Mouse (Mus musculus): ENCODE data around the gene Serpina3n. TPM values are rescaled to one million over a fixed set of nuclear protein-coding genes. Genes with fewer than 3 reads are reported as not detected.
A peak's percentile ranks its signal among the peaks of the same experiment; 100 is the strongest.
"Not testable (repeated sequence)": the region's sequence is repeated elsewhere in the genome, so short reads cannot be mapped to it uniquely, and the experiment has no call there.

Serpina3n gene
- total RNA-seq, 2 experiments from 2014 or later, result 13.5 to 13.6 TPM

DNA sequence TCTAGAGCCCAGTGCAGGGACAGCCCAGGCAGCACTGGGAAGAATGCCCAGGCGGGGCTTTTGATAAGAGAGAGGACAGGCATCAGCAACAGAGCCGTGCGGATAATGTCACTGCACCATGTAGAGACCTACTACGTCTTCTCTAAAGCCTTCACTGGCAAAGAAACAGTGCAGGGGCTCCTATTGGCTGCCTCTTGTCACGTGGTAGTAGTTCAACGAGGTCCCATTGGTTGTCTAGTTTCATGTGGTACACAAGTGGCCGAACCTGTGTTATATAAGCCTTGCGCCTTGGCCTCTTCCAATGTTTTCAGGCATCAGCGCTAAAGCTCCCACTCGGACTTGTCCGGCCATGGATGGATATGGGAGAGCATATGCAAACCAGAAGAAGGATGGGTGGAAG, 37.2 kb downstream of the Serpina3n start:
- Histone ChIP-seq H3K27ac (no peak overlapping the region), H3K4me3 (no peak overlapping the region)
- intact Hi-C loops (cut with DNase I), result loop anchor here (5.0 to 10.0 kb wide), 4 partner anchors 104 to 581 kb away; no protein-coding TSS in a partner anchor
- TF ChIP-seq CTCF (IDR thresholded peaks at IDR 0.05), result no peak
- DNase-seq (ENCODE audit: extremely low spot score in 1 of 2, low spot score in 2 of 2), result no peak

DNA sequence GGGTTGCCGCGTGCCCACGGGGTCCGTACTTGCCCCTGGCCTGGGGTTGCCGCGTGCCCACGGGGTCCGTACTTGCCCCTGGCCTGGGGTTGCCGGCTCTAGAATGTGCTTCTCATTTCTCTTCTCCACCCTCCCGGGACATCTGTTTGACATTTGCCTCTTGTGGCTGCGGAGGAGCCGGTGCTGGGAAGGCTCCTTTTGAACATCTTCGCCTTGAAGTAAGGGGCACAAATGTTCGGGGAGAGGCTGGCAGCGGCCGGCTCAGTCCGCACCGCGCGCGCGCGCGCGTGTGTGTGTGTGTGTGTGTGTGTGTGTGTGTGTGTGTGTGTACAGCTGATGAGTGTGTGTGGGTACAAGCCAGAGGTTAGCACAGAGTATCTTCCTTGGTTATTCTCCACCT, 40.5 kb downstream of the Serpina3n start:
- H3K4me3 ChIP-seq; H3K27ac ChIP-seq; DNase-seq (ENCODE audit: extremely low spot score in 1 of 2, low spot score in 2 of 2): not testable (repeated sequence)
- intact Hi-C loops (cut with DNase I), result loop anchor here (10.0 kb wide), 1 partner anchor 578 kb away; no protein-coding TSS in a partner anchor

DNA sequence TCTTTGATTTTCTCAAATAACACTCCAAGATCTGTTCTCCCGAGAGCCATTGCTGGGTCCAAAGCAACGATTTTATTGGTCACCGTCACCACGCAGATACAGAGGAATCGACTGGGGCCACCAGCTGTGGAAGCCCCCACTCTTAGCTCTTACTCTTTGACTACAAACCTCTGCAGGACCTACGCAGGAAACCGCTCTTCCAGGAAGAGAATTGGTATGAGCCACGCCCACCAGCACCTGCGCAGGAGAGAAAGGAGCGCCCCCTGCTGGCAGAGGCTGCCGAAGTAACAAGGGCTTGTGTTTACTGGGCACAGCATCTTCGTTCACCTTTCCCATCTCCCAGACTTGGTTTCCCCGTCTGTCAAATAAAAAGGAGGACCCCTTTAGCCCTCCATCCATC, 41.6 kb downstream of the Serpina3n start:
- H3K27ac ChIP-seq, result no peak overlapping the region
- H3K4me3 ChIP-seq, result no peak overlapping the region
- intact Hi-C loops (cut with DNase I), result loop anchor here (10.0 kb wide), 1 partner anchor 577 kb away; no protein-coding TSS in a partner anchor
- TF ChIP-seq CTCF (IDR thresholded peaks at IDR 0.05), result peak; percentile 65
- peak; percentile 17 to 46 for DNase-seq (ENCODE audit: extremely low spot score in 1 of 2, low spot score in 2 of 2)

DNA sequence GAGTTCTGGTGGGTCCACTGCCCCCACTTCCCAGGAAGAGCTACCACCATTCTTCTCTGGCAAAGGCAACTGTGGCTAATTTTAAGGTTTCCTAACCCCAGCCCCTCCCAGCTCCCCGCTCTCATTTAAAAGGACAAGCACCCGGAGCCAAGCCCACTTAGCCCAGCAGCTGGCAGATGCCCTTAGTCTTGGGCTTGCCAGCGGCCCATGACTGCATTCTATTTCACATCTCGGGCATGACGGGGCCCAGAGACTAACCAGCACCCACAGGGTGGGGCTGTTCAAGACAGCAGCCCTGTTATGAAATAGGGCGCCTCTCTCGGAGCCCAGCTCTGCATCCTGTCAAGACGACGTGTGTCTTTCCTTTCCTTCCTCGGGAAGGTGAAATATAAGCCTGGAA, 43.7 kb downstream of the Serpina3n start:
- Histone ChIP-seq H3K4me3 (no peak overlapping the region), H3K27ac (no peak overlapping the region)
- TF ChIP-seq CTCF (IDR thresholded peaks at IDR 0.05), result no peak
- no peak for DNase-seq (ENCODE audit: extremely low spot score in 1 of 2, low spot score in 2 of 2)
- intact Hi-C loops (cut with DNase I), result no loop called here

DNA sequence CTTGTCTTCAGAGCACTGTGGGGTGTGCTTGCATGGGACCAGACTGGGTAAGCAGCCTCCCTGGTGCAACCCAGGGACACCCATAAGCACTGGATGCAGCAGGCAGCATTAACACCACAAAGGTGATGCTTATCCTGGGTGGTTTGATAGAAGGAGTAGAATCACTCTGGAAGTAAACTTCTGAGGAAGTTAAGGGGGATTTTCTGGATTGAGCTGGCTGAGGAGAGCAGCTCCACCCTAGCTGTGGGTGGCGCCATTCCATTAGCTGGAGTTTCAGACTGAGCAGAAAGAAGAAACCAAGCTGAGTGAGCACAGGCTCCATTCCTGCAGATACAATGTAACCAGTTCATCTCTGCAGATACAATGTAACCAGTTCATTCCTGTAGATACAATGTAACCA, 46.5 kb downstream of the Serpina3n start:
- intact Hi-C loops (cut with DNase I), result no loop called here

DNA sequence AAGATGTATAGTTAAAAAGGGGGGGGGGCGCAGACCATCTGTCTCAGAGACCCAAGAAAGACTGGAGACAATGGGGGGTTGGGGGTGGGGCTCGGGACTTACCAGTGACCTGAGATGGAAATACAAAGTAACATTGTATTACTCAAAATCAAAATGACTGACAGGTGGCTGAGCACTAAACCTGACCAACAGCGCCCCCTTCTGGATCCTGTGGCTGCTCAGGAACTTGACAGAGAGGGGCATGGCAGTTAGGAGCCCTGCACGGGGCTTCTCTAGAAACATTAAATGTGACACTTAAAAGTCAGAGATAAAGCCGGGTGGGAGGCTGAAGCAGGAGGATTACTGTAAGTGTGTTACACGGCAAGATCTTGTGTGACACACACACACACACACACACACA, 52.8 kb downstream of the Serpina3n start:
- Histone ChIP-seq H3K4me3 (no peak overlapping the region), H3K27ac (no peak overlapping the region)
- TF ChIP-seq CTCF (IDR thresholded peaks at IDR 0.05), result peak; percentile 2; the same call in 1 of the 2 replicates
- intact Hi-C loops (cut with DNase I), result no loop called here
- no peak for DNase-seq (ENCODE audit: extremely low spot score in 1 of 2, low spot score in 2 of 2)

More for the DNA sequence above, 46.5 kb downstream of the Serpina3n start:
- no peak overlapping the region for H3K4me3 ChIP-seq
- DNase-seq (ENCODE audit: extremely low spot score in 1 of 2, low spot score in 2 of 2), result no peak
- TF ChIP-seq CTCF (IDR thresholded peaks at IDR 0.05), result no peak; the same call in 1 of the 2 replicates
- no peak overlapping the region for H3K27ac ChIP-seq

DNA sequence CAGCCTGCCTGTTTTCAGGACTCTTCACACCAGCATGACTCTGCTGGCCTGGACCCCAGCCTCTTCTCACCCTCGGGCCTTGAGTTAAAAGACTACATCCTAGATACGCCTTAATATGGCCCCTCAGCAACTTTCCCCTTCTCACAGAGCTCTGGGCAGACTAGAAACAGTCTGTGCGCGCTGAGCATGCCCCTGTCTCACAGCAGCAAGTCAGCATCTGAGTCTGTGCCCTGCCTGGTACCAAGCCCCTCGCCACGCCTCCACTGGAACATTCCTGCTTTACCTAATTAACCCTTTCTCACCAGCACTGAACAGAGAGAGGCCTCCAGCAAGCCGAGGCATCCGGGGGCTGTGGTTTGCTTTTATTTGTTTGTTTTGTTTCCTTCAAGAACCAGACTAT, 54.8 kb downstream of the Serpina3n start:
- H3K4me3 ChIP-seq, result no peak overlapping the region
- DNase-seq (ENCODE audit: extremely low spot score in 1 of 2, low spot score in 2 of 2), result no peak
- intact Hi-C loops (cut with DNase I), result no loop called here

More for the DNA sequence above, 54.8 kb downstream of the Serpina3n start:
- no peak for TF ChIP-seq CTCF (IDR thresholded peaks at IDR 0.05)
- H3K27ac ChIP-seq, result no peak overlapping the region

Other genes with a start within 250 kb of the Serpina3n start
- gene Serpina3f, start 192.2 kb upstream of the Serpina3n start, total RNA-seq (2021), result not detected
- not detected for gene Serpina3g, start 170.5 kb upstream of the Serpina3n start, total RNA-seq (2021)
- under 1 TPM in 1 of 2 experiments, not detected in 1; 0.19 TPM for gene Serpina3i, start 143.6 kb upstream of the Serpina3n start, total RNA-seq (2021)
- not detected for gene Serpina3j, start 92.2 kb upstream of the Serpina3n start, total RNA-seq (2021)
- not detected for gene Serpina3k, start 68.2 kb upstream of the Serpina3n start, total RNA-seq (2021)
- not detected for gene Serpina3m, start 68.2 kb upstream of the Serpina3n start, total RNA-seq (2021)
- gene Gsc, start 66.6 kb downstream of the Serpina3n start, total RNA-seq (2021), result not detected